In the genomic region with DNA sequence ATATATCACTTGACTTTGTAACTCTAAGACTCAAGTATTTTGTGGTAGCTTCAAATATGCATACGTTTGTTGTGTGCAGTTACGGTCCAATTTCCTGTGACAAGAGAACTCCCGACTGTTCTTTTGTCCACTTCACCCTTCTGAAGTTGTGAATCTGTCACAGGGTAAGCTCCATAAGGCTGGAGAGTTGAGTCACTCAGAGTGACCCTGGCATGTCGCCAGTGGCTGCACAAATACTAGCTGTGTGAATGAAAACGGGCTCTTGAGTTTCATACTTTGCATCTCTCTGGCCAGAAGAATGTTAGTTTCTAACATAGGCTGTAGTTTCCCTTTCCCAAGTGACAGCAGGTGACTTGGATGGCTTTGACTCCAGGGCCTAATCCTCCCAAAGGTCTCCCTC, we compare ENCODE assay signal across 13 mouse cellular contexts. TPM values are rescaled to one million over a fixed set of nuclear protein-coding genes. Genes with fewer than 3 reads are reported as not detected.
DNase-seq lines count a peak whose midpoint lies in the region; ATAC-seq and TF ChIP-seq lines count a peak whose summit lies in the region.
"Had no signal": no experiment of that assay in that cellular context is flagged by ENCODE, and none has a peak within 500 bp of the region (broad histone marks: within the 10 kb centered on the region; RNA-seq: fewer than 3 reads in every experiment).

No protein-coding gene starts in this region.

- H3K9me3 ChIP-seq in hindbrain, postnatal 0 days (ENCODE audit: low read length) = no peaks in the 10 kb centered on the region
- H3K9me3 ChIP-seq in hindbrain, embryonic 12.5 days (replicated peaks) = no peaks in the 10 kb centered on the region
- H3K9me3 ChIP-seq in stomach, postnatal 0 days (ENCODE audit: control insufficient read depth, low read length) = no peaks in the 10 kb centered on the region
- H3K9me3 ChIP-seq: lung, embryonic 15.5 days had no signal

- no peaks in the 10 kb centered on the region for H3K36me3 ChIP-seq in hindbrain, postnatal 0 days (ENCODE audit: insufficient read depth, low read length)
- H3K36me3 ChIP-seq in hindbrain, embryonic 12.5 days = no peaks in the 10 kb centered on the region
- no peaks in the 10 kb centered on the region for H3K36me3 ChIP-seq in stomach, postnatal 0 days (ENCODE audit: control insufficient read depth, insufficient read depth, low read length)
- H3K36me3 ChIP-seq: lung, embryonic 15.5 days had no signal

- DNase-seq in hindbrain, postnatal 0 days (ENCODE audit: low spot score) = peak; percentile 38
- DNase-seq in right cerebral cortex, postnatal 14 days = peak; percentile 20
- no peak for DNase-seq in right cerebral cortex, postnatal 4 days
- DNase-seq in adrenal gland, postnatal 4 days (ENCODE audit: low spot score in 2 of 2) = peak; percentile 40 to 43
- DNase-seq in stomach, postnatal 0 days (ENCODE audit: low spot score) = peak; percentile 46
- DNase-seq in left cerebral cortex, adult 9 months (ENCODE audit: low spot score in 2 of 2) = no peak

- H3K27me3 ChIP-seq in hindbrain, postnatal 0 days (ENCODE audit: insufficient read depth, low read length) = no peaks in the 10 kb centered on the region
- H3K27me3 ChIP-seq in hindbrain, embryonic 12.5 days = no peaks in the 10 kb centered on the region
- H3K27me3 ChIP-seq in stomach, postnatal 0 days (ENCODE audit: control insufficient read depth, insufficient read depth, low read length) = no peaks in the 10 kb centered on the region
- H3K27me3 ChIP-seq: lung, embryonic 15.5 days had no signal

- WGBS in hindbrain, postnatal 0 days = 45% methylated on average over 5 of the region's 5 CpGs
- WGBS in hindbrain, embryonic 12.5 days = 60% methylated on average over 5 of the region's 5 CpGs
- WGBS in stomach, postnatal 0 days = 56% methylated on average over 5 of the region's 5 CpGs

- no peak for ATAC-seq in hindbrain, postnatal 0 days
- no peak for ATAC-seq in hindbrain, embryonic 12.5 days (ENCODE audit: low FRiP score)
- ATAC-seq in stomach, postnatal 0 days (ENCODE audit: low FRiP score, low TSS enrichment) = no peak

- no peak overlapping the region for H3K27ac ChIP-seq in hindbrain, postnatal 0 days
- H3K27ac ChIP-seq in hindbrain, embryonic 12.5 days = no peak overlapping the region
- H3K27ac ChIP-seq in stomach, postnatal 0 days (replicated peaks) = no peak overlapping the region
- H3K27ac ChIP-seq: lung, embryonic 15.5 days had no signal

- H3K4me3 ChIP-seq in hindbrain, postnatal 0 days (ENCODE audit: low read length) = no peak overlapping the region
- no peak overlapping the region for H3K4me3 ChIP-seq in hindbrain, embryonic 12.5 days
- H3K4me3 ChIP-seq in stomach, postnatal 0 days (ENCODE audit: low read depth, low read length) = no peak overlapping the region
- H3K4me3 ChIP-seq: lung, embryonic 15.5 days had no signal

- TF ChIP-seq EP300 in stomach, postnatal 0 days (optimal IDR thresholded peaks at IDR 0.05) = no peak

- TF ChIP-seq CTCF in hindbrain, postnatal 0 days (IDR thresholded peaks at IDR 0.05; ENCODE audit: low read depth) = no peak
- no peak for TF ChIP-seq CTCF in stomach, postnatal 0 days (IDR thresholded peaks at IDR 0.05; ENCODE audit: low read depth)

- H3K9ac ChIP-seq in hindbrain, postnatal 0 days (replicated peaks; ENCODE audit: low read length) = no peak overlapping the region
- H3K9ac ChIP-seq in hindbrain, embryonic 12.5 days = no peak overlapping the region
- no peak overlapping the region for H3K9ac ChIP-seq in stomach, postnatal 0 days (ENCODE audit: low read length)
- H3K9ac ChIP-seq: lung, embryonic 15.5 days had no signal

- no peak overlapping the region for H3K4me2 ChIP-seq in hindbrain, postnatal 0 days (ENCODE audit: low read depth, low read length)
- no peak overlapping the region for H3K4me2 ChIP-seq in hindbrain, embryonic 12.5 days (replicated peaks)
- no peak overlapping the region for H3K4me2 ChIP-seq in stomach, postnatal 0 days (replicated peaks; ENCODE audit: low read depth)
- H3K4me2 ChIP-seq: lung, embryonic 15.5 days had no signal

- 0 out of 2 replicates have a peak, but pooled peaks cover 4% of the 10 kb centered on the region for H3K4me1 ChIP-seq in hindbrain, postnatal 0 days (ENCODE audit: insufficient read depth, low read length)
- H3K4me1 ChIP-seq in hindbrain, embryonic 12.5 days = 0 out of 2 replicates have a peak, but pooled peaks cover 6% of the 10 kb centered on the region
- 0 out of 2 replicates have a peak, but pooled peaks cover 4% of the 10 kb centered on the region for H3K4me1 ChIP-seq in stomach, postnatal 0 days (replicated peaks; ENCODE audit: control insufficient read depth, insufficient read depth)

RNA-seq across cellular contexts. Expression of a gene that starts 14.0 kb away (rescaled TPM):
- total RNA-seq in hindbrain, postnatal 0 days (2014; rRNA removed) = not detected in 2 replicates
- polyA plus RNA-seq in hindbrain, postnatal 0 days (2015; fragmentation: Nextera tagmentation; extraction: Ambion mirVana) = not detected in 2 replicates
- not detected in 2 replicates for polyA plus RNA-seq in hindbrain, embryonic 12.5 days (2016; fragmentation: Nextera tagmentation; extraction: Ambion mirVana)
- under 1 TPM in 1 of 2 experiments, not detected in 1; 0.36 TPM for total RNA-seq in adrenal gland, postnatal 4 days (2021)
- not detected in 2 replicates for polyA plus RNA-seq in stomach, postnatal 0 days (2015; fragmentation: Nextera tagmentation; extraction: Ambion mirVana)
- total RNA-seq: layer of hippocampus, adult 18-20 months; monocyte, adult 5-6 weeks had no signal
- polyA plus RNA-seq: heart, postnatal 0 days; limb, embryonic 11.5 days; lung, embryonic 15.5 days; stomach, embryonic 16.5 days had no signal

Comparison
In these comparisons a context has a peak if more than half of its experiments do, and no peak if none do; other contexts are left out.
1. DNase-seq: peak in hindbrain, postnatal 0 days (single experiment), right cerebral cortex, postnatal 14 days (single experiment), adrenal gland, postnatal 4 days (2 of 2) and stomach, postnatal 0 days (single experiment); none in right cerebral cortex, postnatal 4 days (single experiment) and left cerebral cortex, adult 9 months (0 of 2).